Mouse (Mus musculus): Measurements from ENCODE around the gene Tmem209.

GRCm38 (mm10) chr6:30528800-30529199 lies 19.2 kb upstream of the Tmem209 start:
- TF ChIP-seq POLR2A (IDR thresholded peaks at IDR 0.05; ENCODE audit: low read depth, low read length) (no peak), CTCF (IDR thresholded peaks at IDR 0.05; ENCODE audit: borderline replicate concordance, insufficient read depth, low read length) (no peak)

All from embryonic fibroblast, embryonic 13.5 days (primary cell).